Mouse (Mus musculus) gastrocnemius, adult 8-10 months (tissue): ENCODE measurements at regions not wholly inside any gene's neighbourhood (a gene's known extent, or its start where the extent isn't known, plus 50 kb on each side); places are given as distances from the start of the nearest gene placed in this dataset.
A peak's percentile ranks its signal among the peaks of the same experiment; 100 is the strongest.

ENCODE experiments used
- DNase-seq, 2 experiments: peaks; one replicate each; pipeline ENCODE4 v3.0.0; 2022; ENCODE audit warnings: low spot score in 2 of 2

- no peak for DNase-seq
These were observed 409.7 kb downstream of the Zfp704 start for GRCm38 (mm10) chr3:9200156-9200555.

- DNase-seq: no peak
These were observed 411.1 kb downstream of the Zfp704 start for GRCm38 (mm10) chr3:9198652-9199332.

GRCm38 (mm10) chr3:9195781-9196180 is 414.1 kb downstream of the Zfp704 start:
- no peak for DNase-seq

- DNase-seq: peak in 1 of 2 experiments; percentile 10
These were observed 420.3 kb downstream of the Zfp704 start for GRCm38 (mm10) chr3:9189366-9190287.

GRCm38 (mm10) chr3:9186364-9187120 is 423.3 kb downstream of the Zfp704 start:
- no peak for DNase-seq

- no peak for DNase-seq
These were observed 428.3 kb downstream of the Zfp704 start for GRCm38 (mm10) chr3:9181576-9181975.

- DNase-seq: no peak
These were observed 430.2 kb downstream of the Zfp704 start for GRCm38 (mm10) chr3:9179641-9180040.

- DNase-seq: no peak
These were observed 435.4 kb downstream of the Zfp704 start for GRCm38 (mm10) chr3:9174517-9174832.

- peak in 1 of 2 experiments; percentile 15 for DNase-seq
These were observed 436.0 kb downstream of the Zfp704 start for GRCm38 (mm10) chr3:9173643-9174516.

- no peak for DNase-seq
These were observed 437.9 kb downstream of the Zfp704 start for GRCm38 (mm10) chr3:9171970-9172369.

GRCm38 (mm10) chr3:9168955-9169354 is 440.9 kb downstream of the Zfp704 start:
- no peak for DNase-seq

GRCm38 (mm10) chr3:9159073-9159472 is 450.8 kb downstream of the Zfp704 start:
- no peak for DNase-seq

GRCm38 (mm10) chr3:9154172-9154571 is 455.7 kb downstream of the Zfp704 start:
- DNase-seq: no peak

GRCm38 (mm10) chr3:9153690-9154089 is 456.2 kb downstream of the Zfp704 start:
- DNase-seq: no peak

- DNase-seq: no peak
These were observed 457.6 kb downstream of the Zfp704 start for GRCm38 (mm10) chr3:9152256-9152655.

GRCm38 (mm10) chr3:9151590-9151989 is 458.3 kb downstream of the Zfp704 start:
- DNase-seq: no peak

GRCm38 (mm10) chr3:9148605-9149004 is 461.3 kb downstream of the Zfp704 start:
- DNase-seq: no peak

GRCm38 (mm10) chr3:9146481-9146880 is 463.4 kb downstream of the Zfp704 start:
- DNase-seq: no peak

GRCm38 (mm10) chr3:9145612-9146011 is 464.3 kb downstream of the Zfp704 start:
- no peak for DNase-seq

GRCm38 (mm10) chr3:9141836-9142235 is 468.0 kb downstream of the Zfp704 start:
- no peak for DNase-seq
